Mouse (Mus musculus) liver (tissue): Measurements from ENCODE around the gene Slc8a1.

ENCODE experiments used
- DNase-seq: peaks from one replicate; pipeline ENCODE4 v3.0.0-alpha.2; 2020; ENCODE audit warnings: mixed read lengths

Slc8a1 gene

DNA sequence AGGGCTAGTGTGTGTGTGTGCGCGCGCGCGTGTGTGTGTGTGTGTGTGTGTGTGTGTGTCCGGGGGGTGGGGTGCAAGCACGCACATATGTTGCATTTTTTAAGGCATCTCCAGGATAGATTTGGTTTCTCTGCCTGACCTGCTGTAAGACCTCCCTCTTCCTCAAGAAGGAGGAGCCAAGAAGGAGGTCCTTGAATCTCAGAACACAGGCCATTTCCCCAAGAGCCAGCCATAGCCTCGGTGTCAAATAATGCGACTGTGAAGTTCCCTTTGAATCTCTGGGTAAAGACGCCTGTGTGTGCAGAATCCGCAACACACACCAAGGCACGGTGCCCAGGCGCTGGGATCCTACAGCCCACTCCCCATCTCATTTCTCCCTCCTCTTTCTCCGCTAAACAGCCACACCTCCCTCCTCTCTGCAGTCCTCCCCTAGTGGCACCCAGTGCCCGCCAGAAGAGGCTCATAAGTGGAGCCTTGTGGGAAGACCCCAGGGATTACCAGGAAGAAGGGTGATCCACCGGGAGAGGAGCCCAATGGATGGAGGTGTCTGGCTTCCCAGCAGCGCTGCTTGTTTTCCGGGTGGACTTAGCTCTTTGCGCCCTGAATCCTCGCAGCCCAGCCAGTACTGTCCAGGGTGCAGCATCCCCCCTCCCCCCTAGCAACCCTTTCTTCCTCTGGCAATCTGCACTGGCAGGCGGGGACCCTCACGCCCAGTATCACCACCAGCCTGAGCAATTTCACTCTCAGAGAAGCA is 68.9 kb downstream of the Slc8a1 start:
- DNase-seq: peak; percentile 12

DNA sequence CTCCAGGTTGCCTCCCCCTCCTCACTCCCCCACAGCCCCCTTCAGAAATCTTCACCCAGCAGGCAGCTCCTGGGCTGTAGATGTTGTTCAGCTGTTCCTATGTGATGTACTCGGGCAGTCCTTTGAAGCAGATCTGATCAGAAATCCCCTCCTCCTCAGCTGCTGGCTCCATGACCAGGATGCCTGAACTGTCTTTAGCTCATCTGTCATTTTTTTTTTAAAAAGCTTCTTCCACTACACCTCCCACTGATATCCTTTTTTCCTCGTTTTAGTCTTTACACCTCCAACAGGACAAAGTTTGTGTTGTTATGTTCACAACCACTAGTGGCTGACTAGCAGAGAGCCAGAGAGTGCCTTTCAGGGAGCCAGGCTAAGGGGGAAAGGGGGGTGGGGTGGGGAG is 69.7 kb downstream of the Slc8a1 start:
- DNase-seq: no peak

DNA sequence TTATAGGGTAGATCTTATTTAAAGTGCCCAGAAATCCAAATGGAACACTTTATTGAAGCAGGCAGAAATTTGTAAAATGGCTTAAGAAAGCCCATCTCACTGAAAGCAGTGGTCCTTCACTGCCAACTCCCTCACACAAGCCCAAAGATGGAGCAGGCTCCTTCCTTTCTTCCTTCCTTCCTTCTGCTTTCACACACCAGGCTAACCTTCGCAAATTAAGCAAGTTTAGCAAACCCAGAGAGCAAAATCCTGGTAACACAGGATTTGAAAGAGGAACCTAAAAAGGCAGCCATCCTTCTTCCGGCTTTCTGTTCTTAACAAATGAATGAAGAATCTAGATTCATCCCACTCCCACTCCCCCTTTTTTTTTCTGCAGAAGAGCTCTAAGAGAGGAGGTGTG is 70.2 kb downstream of the Slc8a1 start:
- DNase-seq: no peak

DNA sequence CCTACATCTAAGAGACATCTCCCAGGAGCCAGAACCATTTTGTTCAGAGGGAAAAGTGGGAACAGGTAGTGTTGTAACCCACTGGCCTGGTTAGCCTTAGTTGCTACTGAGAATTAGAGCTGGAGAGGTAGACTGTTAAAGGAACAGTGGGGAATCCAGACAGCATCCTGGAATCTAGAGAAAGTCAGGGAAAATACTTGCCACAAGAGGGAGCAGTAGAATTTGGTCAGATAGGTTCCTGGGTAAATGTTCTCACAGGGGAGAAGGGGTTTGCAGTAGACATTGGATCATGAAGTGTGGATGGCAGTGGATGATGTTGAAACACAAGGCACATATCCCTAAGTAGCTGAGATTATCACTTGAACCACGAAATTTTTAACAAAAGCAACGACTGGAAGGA is 71.6 kb downstream of the Slc8a1 start:
- no peak for DNase-seq

DNA sequence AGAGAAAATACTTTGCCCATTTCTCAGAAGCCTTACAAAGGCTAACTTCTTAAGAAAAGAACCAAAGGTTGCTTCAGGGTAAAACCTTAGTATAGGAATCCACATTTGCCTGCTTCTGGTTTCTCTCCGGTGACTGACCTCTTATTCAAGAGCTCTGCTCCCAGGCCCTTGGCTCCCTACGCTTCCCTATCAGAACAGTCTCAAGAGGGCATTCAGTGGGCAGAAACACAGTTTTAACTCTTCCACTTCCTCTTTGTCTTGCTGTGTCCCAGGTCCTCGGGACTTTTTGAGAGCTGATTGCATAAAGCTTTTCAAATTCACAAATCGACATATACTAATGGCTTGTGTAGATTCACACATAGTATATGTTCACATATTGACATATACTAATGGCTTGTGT is 73.3 kb downstream of the Slc8a1 start:
- no peak for DNase-seq

DNA sequence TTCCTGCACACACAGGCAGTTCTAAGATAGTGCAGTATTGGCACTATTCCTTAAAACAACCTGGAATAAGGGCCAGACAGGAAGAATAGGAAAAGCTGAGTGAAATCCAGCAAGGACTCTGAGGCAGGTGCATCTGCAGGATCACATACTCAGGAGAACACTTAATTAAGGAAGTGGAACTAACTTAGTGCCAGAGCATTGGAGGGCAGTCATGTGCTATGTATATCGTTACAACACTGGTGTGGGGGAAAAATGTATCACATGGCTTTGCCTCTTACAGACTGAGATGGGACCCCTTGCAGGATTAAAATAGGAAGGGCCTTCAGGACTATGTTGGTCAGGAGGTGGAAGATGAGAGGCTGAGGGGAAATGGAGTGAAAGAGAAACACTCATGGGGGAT is 80.3 kb downstream of the Slc8a1 start:
- no peak for DNase-seq

DNA sequence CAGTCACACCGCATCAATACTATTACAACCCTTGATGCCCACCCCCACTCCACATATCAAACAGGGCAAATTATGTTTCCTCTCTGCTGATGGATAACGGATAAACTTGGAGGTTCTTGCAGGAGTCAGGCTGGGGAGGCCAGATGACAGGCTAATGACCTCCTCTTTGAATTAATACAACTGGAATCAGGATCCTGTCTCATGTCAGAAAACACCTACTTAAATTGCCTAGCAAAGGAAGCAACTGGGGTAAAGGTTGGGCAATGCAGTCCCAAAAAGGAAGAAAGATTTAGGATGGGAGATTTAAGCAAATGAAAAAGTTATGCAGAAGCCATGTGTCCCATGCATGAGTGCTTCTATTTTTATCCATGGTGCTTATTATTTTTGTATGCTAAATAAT is 83.6 kb downstream of the Slc8a1 start:
- DNase-seq: no peak

DNA sequence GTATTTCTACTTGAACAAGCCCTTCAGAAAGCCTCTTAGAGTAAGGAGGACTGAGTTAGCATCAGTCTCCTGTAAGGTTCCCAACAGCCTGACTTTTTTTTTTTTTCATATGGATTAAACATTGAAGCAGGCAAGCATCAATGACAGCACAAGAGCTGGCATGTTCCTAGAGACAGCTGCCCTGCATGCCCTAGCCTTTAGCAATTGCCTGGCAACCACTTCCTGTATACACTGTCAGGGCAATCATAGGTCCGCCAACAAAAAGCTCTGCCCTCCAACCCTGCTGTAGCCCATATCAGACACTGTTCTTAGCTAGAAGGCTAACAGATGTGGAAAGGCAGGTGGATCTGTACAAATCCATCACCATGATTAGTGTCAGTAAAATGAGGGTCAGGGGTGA is 85.2 kb downstream of the Slc8a1 start:
- DNase-seq: no peak

DNA sequence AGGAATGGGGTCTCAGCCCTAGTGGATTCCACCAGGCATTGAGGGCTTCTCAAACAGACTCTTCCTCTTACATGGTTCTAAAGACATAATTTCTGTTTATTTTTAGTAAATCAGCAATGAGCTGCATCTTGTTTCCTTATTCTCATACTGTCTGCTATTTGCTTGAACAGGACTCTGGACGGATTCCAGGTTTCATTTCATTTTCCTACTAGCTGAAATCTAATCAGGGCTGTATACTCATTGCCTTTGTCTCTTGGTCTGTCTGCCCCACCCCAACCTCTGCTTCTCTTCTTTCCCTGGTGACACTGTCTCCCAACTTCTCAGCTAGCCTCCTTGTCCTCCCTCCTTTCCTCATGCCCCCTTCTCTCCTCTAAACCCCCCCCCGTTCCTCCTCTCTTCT is 101.4 kb downstream of the Slc8a1 start:
- DNase-seq: no peak

DNA sequence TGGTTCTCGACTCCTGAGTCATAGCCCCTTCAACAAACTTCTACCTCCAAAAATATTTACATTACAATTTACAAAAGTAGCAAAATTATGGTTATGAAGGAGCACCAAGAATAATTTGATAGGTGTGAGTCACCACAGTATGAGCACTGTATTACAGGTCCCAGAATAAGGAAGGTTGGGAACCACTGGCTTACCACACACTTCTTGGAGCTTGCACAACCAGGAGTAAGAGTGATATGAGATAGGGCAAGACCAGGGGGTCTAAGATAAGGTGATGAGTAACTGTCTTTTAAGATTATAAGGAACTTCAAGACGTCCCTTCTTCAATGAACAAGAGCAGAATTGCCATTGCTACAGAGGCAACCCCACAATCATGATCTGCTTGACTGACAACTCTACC is 107.7 kb downstream of the Slc8a1 start:
- no peak for DNase-seq

DNA sequence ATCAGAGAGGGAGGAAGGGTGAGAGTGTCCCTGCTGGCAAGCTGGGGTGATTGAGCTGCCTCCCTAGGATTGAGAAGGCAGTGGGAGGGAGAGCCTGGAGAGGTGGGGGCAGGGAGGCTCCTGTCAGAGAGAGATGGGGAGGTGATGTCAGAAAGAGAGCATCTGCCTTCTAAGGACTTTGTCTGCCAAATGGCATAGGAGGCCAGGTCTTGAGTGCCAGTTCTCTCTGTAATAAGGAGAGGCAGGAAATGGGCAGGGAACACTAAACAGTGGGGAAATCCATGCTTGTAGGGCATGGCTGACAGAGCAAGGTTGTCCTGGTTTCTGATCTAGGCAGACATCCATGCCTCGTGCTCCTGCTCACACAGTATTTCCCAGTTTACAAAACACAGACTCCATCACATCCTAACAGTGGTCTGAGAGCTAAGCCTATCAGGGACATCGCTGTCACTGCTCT is 117.0 kb downstream of the Slc8a1 start:
- no peak for DNase-seq

DNA sequence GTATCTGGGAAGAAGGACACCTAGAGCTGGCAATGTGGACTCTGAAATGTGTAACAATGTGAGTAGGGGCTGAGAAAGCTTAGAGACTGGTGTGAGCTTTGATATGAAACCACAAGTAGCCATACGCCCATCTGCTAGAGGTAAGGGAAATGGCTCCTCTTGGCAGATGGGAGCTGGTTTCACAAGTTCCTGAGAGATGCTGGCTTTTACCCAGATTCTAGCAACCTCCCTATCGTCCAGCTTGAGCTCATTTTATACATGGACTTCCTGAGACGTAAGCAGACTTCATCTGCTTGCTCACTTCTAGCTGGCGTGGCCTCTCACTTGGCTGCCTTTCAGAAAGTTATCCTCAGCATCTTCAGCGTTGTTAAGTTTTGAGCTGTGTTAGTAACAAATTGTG is 119.7 kb downstream of the Slc8a1 start:
- DNase-seq: no peak

DNA sequence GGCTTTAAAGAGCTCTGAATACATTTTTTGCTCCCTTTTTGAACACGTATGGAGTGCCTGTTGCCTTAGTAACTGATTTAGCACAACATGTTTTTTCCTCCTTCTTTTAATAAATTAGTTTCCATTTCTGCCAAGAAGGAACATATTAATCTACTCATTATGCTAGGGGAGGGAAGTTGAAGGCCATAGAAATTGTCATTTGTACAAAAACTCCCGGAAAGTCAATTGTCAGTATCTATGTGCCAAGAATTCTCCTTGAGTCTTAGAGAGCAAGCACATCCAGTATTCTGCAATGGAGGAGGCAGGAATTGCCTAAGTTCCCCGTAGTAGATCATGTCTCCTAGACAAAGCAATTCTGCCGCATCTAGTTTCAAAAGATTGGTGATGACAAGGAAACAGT is 121.9 kb downstream of the Slc8a1 start:
- no peak for DNase-seq

DNA sequence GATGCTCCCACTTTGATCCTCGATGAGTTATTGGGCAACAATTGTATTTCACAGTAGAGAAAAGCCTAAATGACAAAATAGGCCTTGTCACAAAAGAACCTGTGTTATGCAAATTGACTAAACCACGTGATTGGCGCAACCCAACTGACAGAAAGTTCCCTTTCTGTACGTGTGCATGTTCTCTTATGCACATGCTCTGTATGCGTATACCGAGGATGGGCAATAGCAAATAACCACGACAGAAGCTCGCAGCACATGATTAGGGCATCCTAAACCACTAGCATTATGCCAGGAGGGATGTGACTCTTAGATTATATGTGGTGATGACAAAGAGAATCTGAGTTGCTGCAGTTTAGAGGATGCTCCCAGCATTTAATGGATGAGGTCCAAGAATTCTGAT is 122.8 kb downstream of the Slc8a1 start:
- no peak for DNase-seq

DNA sequence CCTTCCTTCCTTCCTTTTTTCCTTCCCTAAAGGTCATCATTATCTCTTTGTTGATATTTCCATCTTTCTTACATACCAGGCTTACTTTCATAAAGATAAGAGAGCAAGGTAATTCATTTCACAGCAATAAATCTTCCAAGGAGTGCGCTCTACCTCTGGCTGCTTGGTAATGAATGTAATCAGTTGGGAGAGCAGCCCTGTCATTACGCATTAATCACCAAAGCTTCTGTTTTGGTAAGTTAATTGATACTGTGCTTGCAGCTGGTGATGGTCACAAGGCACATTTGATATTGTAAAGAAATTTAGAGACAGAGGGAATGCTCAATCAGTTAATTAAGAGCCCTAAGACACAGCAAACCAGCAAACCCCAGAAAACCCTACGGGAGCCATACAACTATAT is 130.7 kb downstream of the Slc8a1 start:
- no peak for DNase-seq

DNA sequence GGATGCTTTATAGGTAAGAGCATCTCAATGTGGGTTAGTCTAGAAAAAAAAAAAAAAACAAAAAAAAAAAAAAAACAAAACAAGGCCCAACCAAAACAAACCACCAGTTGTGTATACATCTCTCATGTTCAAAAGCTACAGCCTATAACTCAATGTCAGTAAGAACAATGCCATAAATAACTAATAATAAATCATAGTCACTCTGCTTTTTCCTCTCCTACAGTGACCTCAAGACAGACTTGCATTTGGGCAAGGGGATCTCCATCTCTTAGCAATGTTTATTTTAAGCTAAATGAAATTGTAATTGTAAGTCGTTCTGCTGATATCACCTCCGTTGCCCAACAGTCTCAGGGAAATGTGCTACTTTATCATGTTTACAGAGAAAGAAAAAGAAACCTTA is 132.1 kb downstream of the Slc8a1 start:
- DNase-seq: no peak

DNA sequence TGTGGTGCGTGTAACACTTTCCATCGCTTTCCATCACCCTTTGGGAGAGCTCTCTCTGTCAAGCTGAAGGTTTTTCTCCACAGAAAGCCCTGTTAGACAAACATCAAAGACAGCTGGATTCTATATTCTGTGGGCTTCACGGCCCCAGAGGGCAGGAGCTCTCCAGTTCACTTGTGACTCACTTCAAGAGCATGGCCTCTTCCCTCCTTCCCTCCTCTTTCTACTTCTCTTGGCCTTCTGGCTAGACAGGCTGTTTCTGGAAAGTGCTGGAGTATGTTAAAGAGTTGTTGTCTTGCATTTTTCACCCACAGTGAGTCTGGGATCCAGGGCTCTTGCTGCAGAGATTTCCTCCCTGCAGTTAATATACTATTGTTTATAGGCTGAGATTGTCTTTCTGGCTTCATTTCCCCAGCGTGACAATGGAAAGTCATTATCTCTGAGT is 132.9 kb downstream of the Slc8a1 start:
- no peak for DNase-seq

DNA sequence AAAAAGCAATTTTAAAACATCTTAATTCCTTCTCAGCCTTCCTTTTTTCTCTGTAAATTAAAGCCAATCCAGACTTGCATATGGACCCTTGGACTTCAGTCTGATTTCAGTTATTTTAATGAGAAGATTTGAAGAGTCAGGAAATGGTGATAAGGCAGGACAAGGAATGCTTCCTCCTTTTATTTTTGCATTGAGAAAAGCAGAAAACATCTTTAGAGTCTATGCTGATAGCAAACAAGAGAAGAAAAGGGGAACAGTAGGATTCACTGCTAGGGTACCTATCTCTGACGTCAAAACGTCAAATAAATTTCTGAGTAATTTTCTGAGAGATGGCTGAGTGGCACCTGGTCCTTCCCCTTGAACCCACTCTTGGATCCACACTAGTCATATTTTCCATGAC is 139.1 kb downstream of the Slc8a1 start:
- DNase-seq: no peak

DNA sequence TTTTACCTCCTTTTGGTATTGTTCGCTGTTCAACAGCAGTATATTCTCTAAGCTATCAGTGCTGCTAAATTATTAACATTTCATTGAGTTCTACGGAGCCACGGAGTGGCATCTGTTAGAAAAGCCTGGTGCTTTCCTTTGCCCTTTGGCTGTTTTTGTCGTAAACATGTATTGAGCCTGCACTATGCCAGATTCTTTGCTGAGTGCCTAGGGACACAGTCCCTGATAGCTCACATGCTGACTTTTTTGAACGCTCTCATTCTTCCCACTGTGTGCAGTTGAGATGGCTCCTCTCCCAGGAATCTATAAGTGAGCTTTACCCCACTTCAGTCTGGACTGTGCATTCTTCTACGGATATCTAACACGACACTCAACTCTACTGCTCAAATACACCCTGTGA is 148.4 kb downstream of the Slc8a1 start:
- no peak for DNase-seq

DNA sequence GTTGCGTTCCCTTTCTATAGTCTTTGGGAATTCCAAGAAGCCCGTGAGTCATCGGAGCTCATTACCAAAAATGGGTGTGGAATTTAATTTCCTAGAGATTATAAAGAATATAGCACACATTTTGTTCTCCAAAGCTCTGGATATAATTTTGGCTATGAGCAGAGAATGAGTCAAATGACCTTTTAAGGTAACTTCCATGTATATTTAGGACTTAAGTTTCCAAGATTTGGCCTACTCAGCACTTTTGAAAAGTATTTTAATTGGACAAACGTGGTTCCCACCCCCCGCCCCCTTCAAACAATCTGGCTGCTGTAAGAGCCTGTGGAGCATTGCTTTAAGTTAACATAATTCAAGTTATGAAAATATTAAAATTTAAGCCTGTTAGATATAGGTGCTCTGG is 151.4 kb downstream of the Slc8a1 start:
- DNase-seq: no peak

DNA sequence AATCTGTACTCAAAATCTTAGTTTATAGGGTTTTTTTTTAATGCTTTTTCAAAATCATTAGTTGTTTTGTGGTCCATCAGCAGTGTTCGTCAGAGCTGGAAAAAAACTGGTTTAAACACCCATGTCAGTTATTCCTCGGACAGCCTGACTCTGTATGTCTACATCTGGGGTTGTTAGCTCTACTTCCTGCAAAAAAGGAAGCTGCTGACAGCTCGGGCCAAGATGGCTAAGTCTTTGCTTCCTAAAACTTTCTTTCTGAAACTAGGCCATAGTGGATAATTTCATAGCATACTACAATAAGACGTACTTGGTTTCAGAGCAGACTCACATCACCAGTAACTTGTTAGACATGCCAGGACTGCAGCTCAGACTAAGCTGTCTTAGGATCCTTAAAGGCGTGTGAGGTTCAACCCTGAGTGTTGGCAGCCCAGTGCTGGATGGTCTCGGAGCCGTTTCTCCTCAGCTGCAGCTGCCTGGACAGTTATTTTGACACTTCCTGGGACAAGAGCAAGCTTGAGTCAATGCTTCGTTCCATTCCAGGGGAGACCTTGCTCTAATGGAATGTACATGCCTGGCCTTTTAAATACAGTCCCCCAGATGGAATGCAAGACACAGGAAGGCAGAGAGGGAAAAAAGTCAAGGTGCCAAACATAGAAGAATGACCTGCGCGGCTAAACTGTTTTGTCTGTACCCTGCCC is 158.3 kb downstream of the Slc8a1 start:
- DNase-seq: no peak

DNA sequence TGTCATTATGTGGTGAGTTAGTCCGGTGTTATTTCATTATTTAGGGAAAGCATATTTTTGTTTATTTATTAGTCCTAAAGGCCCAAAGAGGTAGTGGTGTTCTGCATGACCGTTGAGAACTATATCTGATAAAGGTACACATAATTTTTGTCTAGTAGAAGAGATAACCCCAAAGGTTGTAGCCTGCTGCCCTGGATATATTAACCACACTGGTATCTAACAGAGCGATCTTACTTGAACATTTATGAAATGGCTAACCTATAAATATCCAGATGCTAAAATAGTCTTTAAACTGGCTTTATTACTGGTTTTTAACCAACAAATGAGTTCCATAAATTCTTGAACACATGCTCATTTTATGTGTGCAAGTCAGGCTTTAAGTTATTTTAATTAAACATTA is 161.3 kb downstream of the Slc8a1 start:
- no peak for DNase-seq

DNA sequence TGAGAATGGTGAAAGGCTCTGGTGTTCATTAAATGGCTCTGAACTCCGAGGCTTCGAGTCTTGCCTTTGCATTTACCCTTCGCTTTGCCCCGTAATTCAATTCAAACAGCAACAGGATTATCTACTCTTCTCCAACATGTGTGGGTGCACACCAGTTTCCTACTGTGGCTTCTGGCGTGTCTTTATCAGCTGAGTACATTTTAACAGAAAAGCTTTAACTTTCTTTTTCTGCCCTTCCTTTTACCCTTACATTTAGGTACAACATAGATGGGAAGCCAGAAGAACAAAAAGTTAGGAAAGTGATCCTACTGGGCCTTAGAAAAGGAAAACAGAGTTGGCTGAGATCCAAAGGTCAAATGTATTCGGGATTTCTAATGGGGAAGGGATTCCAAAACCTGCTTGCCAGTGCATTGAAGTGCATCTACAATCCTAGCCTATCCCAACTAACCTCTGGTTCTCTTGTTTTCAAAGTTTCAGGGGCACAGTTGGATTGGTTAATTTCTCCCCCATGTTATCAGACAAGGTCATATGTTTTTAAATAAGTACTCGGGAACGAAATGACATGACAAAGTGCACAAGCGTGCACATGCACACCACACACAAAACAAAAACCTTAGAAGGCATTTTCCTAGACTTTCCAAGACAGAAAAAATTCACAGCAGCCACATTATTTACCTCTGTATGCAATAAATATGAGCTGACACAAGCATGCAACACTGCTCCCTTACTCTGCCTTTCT is 172.4 kb downstream of the Slc8a1 start:
- no peak for DNase-seq
